In genomic region chr4:136876971-136877370, GRCm38 (mm10) we compare ENCODE assay signal across 8 mouse cellular contexts. TPM values are rescaled to one million over a fixed set of nuclear protein-coding genes. Genes with fewer than 3 reads are reported as not detected.
DNase-seq lines count a peak whose midpoint lies in the region; ATAC-seq lines count a peak whose summit lies in the region.

No protein-coding gene starts in this region.

- intact Hi-C loops in heart, postnatal 10 days (cut with DNase I), result no loop called here
- intact Hi-C loops in left cerebral cortex, postnatal 14 days (cut with DNase I), result loop anchor here (2.0 to 5.0 kb wide), 2 partner anchors 200 to 226 kb away; no protein-coding TSS in a partner anchor

- ATAC-seq in granulocyte monocyte progenitor cell, adult 5-6 weeks (replicated peaks; ENCODE audit: poor library complexity, severe bottlenecking), result peak; percentile 44

- DNase-seq in heart, postnatal 10 days, result peak; percentile 26 to 63
- no peak for DNase-seq in heart, adult 8-10 months (ENCODE audit: low spot score)
- peak; percentile 44 for DNase-seq in ES-CJ7 (ENCODE audit: low read depth, low spot score)
- peak; percentile 22 for DNase-seq in cerebellum, adult 9-11 months
- peak; percentile 69 to 71 for DNase-seq in left cerebral cortex, postnatal 14 days (ENCODE audit: low spot score in 2 of 2)
- peak; percentile 79 for DNase-seq in retina, postnatal 1 day
- DNase-seq in spleen, postnatal 36 days (ENCODE audit: low spot score in 2 of 2), result no peak

RNA-seq across cellular contexts. Expression of gene C1qb, which starts 9.0 kb away (rescaled TPM):
- 10 to 100 TPM; 26.0 to 28.3 TPM for total RNA-seq in heart, postnatal 10 days (2021)
- 10 to 100 TPM; 30.2 to 38.5 (median 31.2) TPM for total RNA-seq in heart, adult 8-10 months (2022)
- 1.3 TPM in 1 of 2 replicates, not detected in the other for total RNA-seq in granulocyte monocyte progenitor cell, adult 5-6 weeks (2014; fragmentation: Nextera tagmentation)
- 0.52 and 1.1 TPM in 2 replicates for total RNA-seq in granulocyte monocyte progenitor cell, adult 5-6 weeks (2017)
- total RNA-seq in left cerebral cortex, postnatal 14 days (2021), result 10 to 100 TPM; 36.1 to 43.9 TPM

RNA-seq across cellular contexts. Expression of gene C1qc, which starts 15.9 kb away (rescaled TPM):
- total RNA-seq in heart, postnatal 10 days (2021), result 10 to 100 TPM; 17.8 to 24.8 TPM
- total RNA-seq in heart, adult 8-10 months (2022), result 10 to 100 TPM; 21.6 to 30.2 (median 24.9) TPM
- not detected in 2 replicates for total RNA-seq in granulocyte monocyte progenitor cell, adult 5-6 weeks (2014; fragmentation: Nextera tagmentation)
- total RNA-seq in granulocyte monocyte progenitor cell, adult 5-6 weeks (2017), result 0.57 TPM in 1 of 2 replicates, not detected in the other
- 10 to 100 TPM; 39.4 to 40.1 TPM for total RNA-seq in left cerebral cortex, postnatal 14 days (2021)

RNA-seq across cellular contexts. Expression of gene C1qa, which starts 21.6 kb away (rescaled TPM):
- total RNA-seq in heart, postnatal 10 days (2021), result 10 to 100 TPM; 25.2 to 28.0 TPM
- 10 to 100 TPM; 23.6 to 36.8 (median 31.2) TPM for total RNA-seq in heart, adult 8-10 months (2022)
- total RNA-seq in granulocyte monocyte progenitor cell, adult 5-6 weeks (2014; fragmentation: Nextera tagmentation), result 1.3 TPM in 1 of 2 replicates, not detected in the other
- total RNA-seq in granulocyte monocyte progenitor cell, adult 5-6 weeks (2017), result 2.3 TPM in 1 of 2 replicates, not detected in the other
- total RNA-seq in left cerebral cortex, postnatal 14 days (2021), result 10 to 100 TPM; 42.5 to 44.9 TPM

RNA-seq across cellular contexts. Expression of gene Ephb2, which starts 41.2 kb away (rescaled TPM):
- 1 to 10 TPM; 1.3 to 1.4 TPM for total RNA-seq in heart, postnatal 10 days (2021)
- under 1 TPM; 0.44 to 0.86 (median 0.45) TPM for total RNA-seq in heart, adult 8-10 months (2022)
- 0.47 and 2.6 TPM in 2 replicates for total RNA-seq in granulocyte monocyte progenitor cell, adult 5-6 weeks (2014; fragmentation: Nextera tagmentation)
- 0.39 and 0.57 TPM in 2 replicates for total RNA-seq in granulocyte monocyte progenitor cell, adult 5-6 weeks (2017)
- 10 to 100 TPM; 31.6 to 32.7 TPM for total RNA-seq in left cerebral cortex, postnatal 14 days (2021)

Comparison
In these comparisons a context has a peak if more than half of its experiments do, and no peak if none do; other contexts are left out.
1. DNase-seq: peak in heart, postnatal 10 days (2 of 2), ES-CJ7 (single experiment), cerebellum, adult 9-11 months (single experiment), left cerebral cortex, postnatal 14 days (2 of 2) and retina, postnatal 1 day (single experiment); none in heart, adult 8-10 months (single experiment) and spleen, postnatal 36 days (0 of 2).
2. RNA of gene C1qb, which starts 9.0 kb away (total RNA-seq): 36.1 to 43.9 TPM in left cerebral cortex, postnatal 14 days, 30.2 to 38.5 TPM in heart, adult 8-10 months and 26.0 to 28.3 TPM in heart, postnatal 10 days; 0.52 to 1.3 TPM in granulocyte monocyte progenitor cell, adult 5-6 weeks; every median in the first group is over 10 times any median in the second.
3. RNA of gene C1qc, which starts 15.9 kb away (total RNA-seq): 39.4 to 40.1 TPM in left cerebral cortex, postnatal 14 days, 21.6 to 30.2 TPM in heart, adult 8-10 months and 17.8 to 24.8 TPM in heart, postnatal 10 days; 0.57 TPM in granulocyte monocyte progenitor cell, adult 5-6 weeks; every median in the first group is over 10 times any median in the second.
4. RNA of gene C1qa, which starts 21.6 kb away (total RNA-seq): 42.5 to 44.9 TPM in left cerebral cortex, postnatal 14 days, 23.6 to 36.8 TPM in heart, adult 8-10 months and 25.2 to 28.0 TPM in heart, postnatal 10 days; 1.3 to 2.3 TPM in granulocyte monocyte progenitor cell, adult 5-6 weeks; every median in the first group is over 4 times any median in the second.